Mouse (Mus musculus) liver, adult 2 months (tissue): ENCODE results near the gene Ppara.

Experiments used
- CTCF ChIP-seq: fragments of 200-500 bp; IDR thresholded peaks from 2 replicates; pipeline ENCODE4 v1.5.1; 2011; ENCODE audit warnings: low read depth, low read length, control low read depth
- POLR2A ChIP-seq: fragments of 200-500 bp; IDR thresholded peaks from 2 replicates; pipeline ENCODE4 v1.6.1; 2011; ENCODE audit warnings: low read length, control low read depth; ENCODE audit not compliant: insufficient read depth; ENCODE audit errors: extremely low read depth

GRCm38 (mm10) chr15:85686641-85687395 lies 48.0 kb upstream of the Ppara start:
- TF ChIP-seq CTCF (no peak), POLR2A (no peak)
